Mouse (Mus musculus) midbrain, postnatal 0 days (tissue): ENCODE results near the gene Ltbp1. TPM values are rescaled to one million over a fixed set of nuclear protein-coding genes. Genes with fewer than 3 reads are reported as not detected.

Experiments
- ATAC-seq: fragments of 200-750 bp; cut with Nextera tagmentation; 2 replicates; pipeline ENCODE4 v1.8.0; 2017; ENCODE audit warnings: moderate number of reproducible peaks, mild to moderate bottlenecking, moderate TSS enrichment, moderate library complexity; ENCODE audit not compliant: low FRiP score
- DNase-seq: peaks from one replicate; pipeline ENCODE4 v3.0.0-alpha.2; 2015; ENCODE audit warnings: low spot score
- H3K27ac ChIP-seq: fragments of 300-500 bp; sonication (generic); 2 replicates; pipeline ENCODE4 v1.5.1; 2014; ENCODE audit warnings: low read depth, mild to moderate bottlenecking, low read length, mixed read lengths
- H3K27me3 ChIP-seq: fragments of 300-500 bp; sonication (generic); 2 replicates; pipeline ENCODE4 v1.6.1; 2014; ENCODE audit warnings: low read length, control low read depth, mixed read lengths; ENCODE audit not compliant: insufficient read depth
- H3K36me3 ChIP-seq: fragments of 300-500 bp; sonication (generic); 2 replicates; pipeline ENCODE4 v1.6.1; 2014; ENCODE audit warnings: low read length, control low read depth, mixed read lengths; ENCODE audit not compliant: insufficient read depth
- H3K4me1 ChIP-seq: fragments of 300-500 bp; sonication (generic); 2 replicates; pipeline ENCODE4 v1.6.1; 2014; ENCODE audit warnings: mild to moderate bottlenecking, control low read depth, antibody characterized with exemption, low read length, mixed read lengths; ENCODE audit not compliant: insufficient read depth
- H3K4me2 ChIP-seq: fragments of 300-500 bp; sonication (generic); 2 replicates; pipeline ENCODE4 v1.6.1; 2014; ENCODE audit warnings: low read depth, mild to moderate bottlenecking, low read length, mixed read lengths; ENCODE audit not compliant: poor library complexity, severe bottlenecking
- H3K4me3 ChIP-seq: fragments of 300-500 bp; sonication (generic); 2 replicates; pipeline ENCODE4 v1.5.1; 2014; ENCODE audit warnings: low read depth, mild to moderate bottlenecking, low read length, moderate library complexity
- H3K9ac ChIP-seq: fragments of 300-500 bp; sonication (generic); replicated peaks from 2 replicates; pipeline ENCODE4 v1.6.1; 2014; ENCODE audit warnings: mild to moderate bottlenecking, low read length, moderate library complexity, mixed read lengths; ENCODE audit not compliant: poor library complexity, severe bottlenecking
- H3K9me3 ChIP-seq: fragments of 300-500 bp; sonication (generic); 2 replicates; pipeline ENCODE4 v1.6.1; 2016; ENCODE audit warnings: low read length, control low read depth
- CTCF ChIP-seq: IDR thresholded peaks from 2 replicates; pipeline ENCODE4 v1.5.1; 2016; ENCODE audit warnings: antibody characterized with exemption, mild to moderate bottlenecking
- WGBS: fragments of 180-500 bp; shearing (Covaris S2); extraction: QIAGEN DNeasy Blood & Tissue Kit; methylation state at CpG from one replicate; pipeline ENCODE4 v1.1.7; 2014; 5-methylcytosine and 5-hydroxymethylcytosine counted together
- polyA plus RNA-seq: library from polyadenylated mRNA; unstranded; fragments of >200 nt; fragmentation: Nextera tagmentation; extraction: Ambion mirVana; gene quantifications from 2 replicates; pipeline ENCODE4 v1.2.1, GENCODE M21; 2015
- total RNA-seq: library from RNA; depleted of rRNA; stranded (reverse); fragments of >200 nt; gene quantifications from 2 replicates; pipeline ENCODE4 v1.2.3, GENCODE M21; 2014

Gene Ltbp1
- total and polyA plus RNA-seq, 2 experiments from 2014 or later, result 0.89 to 3.0 TPM

GRCm38 (mm10) chr17:75074978-75075699 lies 69.8 kb downstream of the Ltbp1 start:
- TF ChIP-seq CTCF, result peak; percentile 55
- H3K27ac ChIP-seq, result no peak overlapping the region
- DNase-seq, result no peak
- 69% methylated on average over 19 of the region's 19 CpGs for WGBS
- H3K27me3 ChIP-seq, result no peaks in the 10 kb centered on the region
- no peaks in the 10 kb centered on the region for H3K9me3 ChIP-seq
- H3K36me3 ChIP-seq, result no peaks in the 10 kb centered on the region
- H3K4me2 ChIP-seq, result 0 out of 2 replicates have a peak overlapping the region, but pooled peaks have one; percentile 4
- ATAC-seq, result no peak
- H3K4me3 ChIP-seq, result no peak overlapping the region
- no peaks in the 10 kb centered on the region for H3K4me1 ChIP-seq
- H3K9ac ChIP-seq, result no peak overlapping the region

- ATAC-seq, result no peak
- Histone ChIP-seq H3K27ac (no peak overlapping the region), H3K9me3 (no peaks in the 10 kb centered on the region), H3K27me3 (no peaks in the 10 kb centered on the region), H3K4me3 (no peak overlapping the region), H3K4me2 (no peak overlapping the region), H3K4me1 (no peaks in the 10 kb centered on the region), H3K9ac (no peak overlapping the region), H3K36me3 (no peaks in the 10 kb centered on the region)
- DNase-seq, result no peak
- WGBS, result 88% methylated on average over 2 of the region's 2 CpGs
- no peak for TF ChIP-seq CTCF
Measured at GRCm38 (mm10) chr17:75081401-75081800, 76.0 kb downstream of the Ltbp1 start.

GRCm38 (mm10) chr17:75082449-75082848 lies 77.1 kb downstream of the Ltbp1 start:
- TF ChIP-seq CTCF, result no peak
- Histone ChIP-seq H3K4me1 (no peaks in the 10 kb centered on the region), H3K27me3 (no peaks in the 10 kb centered on the region), H3K9me3 (no peaks in the 10 kb centered on the region), H3K36me3 (no peaks in the 10 kb centered on the region), H3K27ac (no peak overlapping the region), H3K4me3 (no peak overlapping the region), H3K9ac (no peak overlapping the region), H3K4me2 (no peak overlapping the region)
- DNase-seq, result no peak
- ATAC-seq, result no peak

GRCm38 (mm10) chr17:75087296-75087941 lies 82.1 kb downstream of the Ltbp1 start:
- no peaks in the 10 kb centered on the region for H3K27me3 ChIP-seq
- H3K4me3 ChIP-seq, result no peak overlapping the region
- H3K27ac ChIP-seq, result no peak overlapping the region
- no peak overlapping the region for H3K4me2 ChIP-seq
- H3K9me3 ChIP-seq, result no peaks in the 10 kb centered on the region
- H3K4me1 ChIP-seq, result no peaks in the 10 kb centered on the region
- H3K36me3 ChIP-seq, result no peaks in the 10 kb centered on the region
- DNase-seq, result peak; percentile 69
- peak; percentile 49; the same call in 1 of the 2 replicates for ATAC-seq
- 53% methylated on average over 10 of the region's 10 CpGs for WGBS
- peak; percentile 82 for TF ChIP-seq CTCF
- no peak overlapping the region for H3K9ac ChIP-seq

GRCm38 (mm10) chr17:75088232-75088631 lies 82.9 kb downstream of the Ltbp1 start:
- TF ChIP-seq CTCF, result no peak
- H3K36me3 ChIP-seq, result no peaks in the 10 kb centered on the region

GRCm38 (mm10) chr17:75088727-75089126 lies 83.4 kb downstream of the Ltbp1 start:
- ATAC-seq, result peak; percentile 52; the same call in 1 of the 2 replicates
- no peak overlapping the region for H3K27ac ChIP-seq
- no peaks in the 10 kb centered on the region for H3K4me1 ChIP-seq
- H3K9ac ChIP-seq, result no peak overlapping the region
- H3K4me3 ChIP-seq, result no peak overlapping the region
- no peaks in the 10 kb centered on the region for H3K9me3 ChIP-seq
- peak; percentile 60 for TF ChIP-seq CTCF
- peak; percentile 70 for DNase-seq
- no peak overlapping the region for H3K4me2 ChIP-seq
- H3K36me3 ChIP-seq, result no peaks in the 10 kb centered on the region
- 70% methylated on average over 11 of the region's 11 CpGs for WGBS
- no peaks in the 10 kb centered on the region for H3K27me3 ChIP-seq

More at GRCm38 (mm10) chr17:75088232-75088631, 82.9 kb downstream of the Ltbp1 start:
- H3K4me1 ChIP-seq, result no peaks in the 10 kb centered on the region
- WGBS, result 66% methylated on average over 4 of the region's 4 CpGs
- no peak overlapping the region for H3K4me2 ChIP-seq
- no peak overlapping the region for H3K9ac ChIP-seq
- H3K4me3 ChIP-seq, result no peak overlapping the region
- DNase-seq (no peak), ATAC-seq (no peak)
- H3K9me3 ChIP-seq, result no peaks in the 10 kb centered on the region
- H3K27ac ChIP-seq, result no peak overlapping the region
- no peaks in the 10 kb centered on the region for H3K27me3 ChIP-seq
